Mouse (Mus musculus): ENCODE results near the gene Rab8b. TPM values are rescaled to one million over a fixed set of nuclear protein-coding genes. Genes with fewer than 3 reads are reported as not detected.

The Rab8b gene
- polyA plus RNA-seq, 1 experiment = 27.6 TPM

GRCm38 (mm10) chr9:66887960-66888610 lies 31.4 kb downstream of the Rab8b start:
- TF ChIP-seq POLR2A (IDR thresholded peaks at IDR 0.05; ENCODE audit: control insufficient read depth, extremely low read depth, insufficient read depth, low read length, poor library complexity) = no peak
- TF ChIP-seq CTCF (IDR thresholded peaks at IDR 0.05; ENCODE audit: borderline replicate concordance, control insufficient read depth, extremely low read depth, insufficient read depth, low read length, poor library complexity) = no peak
- Histone ChIP-seq H3K4me1 (replicated peaks; ENCODE audit: control insufficient read depth, insufficient read depth, low read length) (peaks cover 6% of the 10 kb centered on the region), H3K27ac (ENCODE audit: control insufficient read depth, insufficient read depth, low read length) (peak overlapping the region; percentile 87), H3K36me3 (ENCODE audit: control insufficient read depth, insufficient read depth, low read length) (no peaks in the 10 kb centered on the region), H3K27me3 (ENCODE audit: control insufficient read depth, insufficient read depth, low read length) (no peaks in the 10 kb centered on the region), H3K4me3 (ENCODE audit: control insufficient read depth, insufficient read depth, low read length) (no peak overlapping the region)
- DNase-seq = no peak
- WGBS = 12% methylated on average over 6 of the region's 6 CpGs

GRCm38 (mm10) chr9:66887301-66887902 lies 32.1 kb downstream of the Rab8b start:
- no peak for TF ChIP-seq POLR2A (IDR thresholded peaks at IDR 0.05; ENCODE audit: control insufficient read depth, extremely low read depth, insufficient read depth, low read length, poor library complexity)
- TF ChIP-seq CTCF (IDR thresholded peaks at IDR 0.05; ENCODE audit: borderline replicate concordance, control insufficient read depth, extremely low read depth, insufficient read depth, low read length, poor library complexity) = no peak
- no peaks in the 10 kb centered on the region for H3K36me3 ChIP-seq (ENCODE audit: control insufficient read depth, insufficient read depth, low read length)

GRCm38 (mm10) chr9:66886818-66887217 lies 32.7 kb downstream of the Rab8b start:
- WGBS = 93% methylated on average over 6 of the region's 6 CpGs
- H3K4me1 ChIP-seq (replicated peaks; ENCODE audit: control insufficient read depth, insufficient read depth, low read length) = peaks cover 12% of the 10 kb centered on the region
- DNase-seq = no peak
- no peaks in the 10 kb centered on the region for H3K27me3 ChIP-seq (ENCODE audit: control insufficient read depth, insufficient read depth, low read length)
- TF ChIP-seq POLR2A (IDR thresholded peaks at IDR 0.05; ENCODE audit: control insufficient read depth, extremely low read depth, insufficient read depth, low read length, poor library complexity) (no peak), CTCF (IDR thresholded peaks at IDR 0.05; ENCODE audit: borderline replicate concordance, control insufficient read depth, extremely low read depth, insufficient read depth, low read length, poor library complexity) (no peak)
- no peak overlapping the region for H3K4me3 ChIP-seq (ENCODE audit: control insufficient read depth, insufficient read depth, low read length)
- no peak overlapping the region for H3K27ac ChIP-seq (ENCODE audit: control insufficient read depth, insufficient read depth, low read length)
- no peaks in the 10 kb centered on the region for H3K36me3 ChIP-seq (ENCODE audit: control insufficient read depth, insufficient read depth, low read length)

More at GRCm38 (mm10) chr9:66887301-66887902, 32.1 kb downstream of the Rab8b start:
- no peak overlapping the region for H3K4me3 ChIP-seq (ENCODE audit: control insufficient read depth, insufficient read depth, low read length)
- DNase-seq = no peak
- 88% methylated on average over 8 of the region's 8 CpGs for WGBS
- peaks cover 9% of the 10 kb centered on the region for H3K4me1 ChIP-seq (replicated peaks; ENCODE audit: control insufficient read depth, insufficient read depth, low read length)
- no peak overlapping the region for H3K27ac ChIP-seq (ENCODE audit: control insufficient read depth, insufficient read depth, low read length)
- H3K27me3 ChIP-seq (ENCODE audit: control insufficient read depth, insufficient read depth, low read length) = no peaks in the 10 kb centered on the region

- Histone ChIP-seq H3K36me3 (ENCODE audit: control insufficient read depth, insufficient read depth, low read length) (no peaks in the 10 kb centered on the region), H3K4me1 (replicated peaks; ENCODE audit: control insufficient read depth, insufficient read depth, low read length) (peaks cover 12% of the 10 kb centered on the region), H3K27ac (ENCODE audit: control insufficient read depth, insufficient read depth, low read length) (no peak overlapping the region), H3K4me3 (ENCODE audit: control insufficient read depth, insufficient read depth, low read length) (no peak overlapping the region), H3K27me3 (ENCODE audit: control insufficient read depth, insufficient read depth, low read length) (no peaks in the 10 kb centered on the region)
- TF ChIP-seq POLR2A (IDR thresholded peaks at IDR 0.05; ENCODE audit: control insufficient read depth, extremely low read depth, insufficient read depth, low read length, poor library complexity) = no peak
- TF ChIP-seq CTCF (IDR thresholded peaks at IDR 0.05; ENCODE audit: borderline replicate concordance, control insufficient read depth, extremely low read depth, insufficient read depth, low read length, poor library complexity) = no peak
- 75% methylated on average over 3 of the region's 3 CpGs for WGBS
- no peak for DNase-seq
Observed at GRCm38 (mm10) chr9:66886366-66886765, 33.1 kb downstream of the Rab8b start.

- TF ChIP-seq POLR2A (IDR thresholded peaks at IDR 0.05; ENCODE audit: control insufficient read depth, extremely low read depth, insufficient read depth, low read length, poor library complexity) = no peak
- Histone ChIP-seq H3K4me1 (replicated peaks; ENCODE audit: control insufficient read depth, insufficient read depth, low read length) (peaks cover 12% of the 10 kb centered on the region), H3K36me3 (ENCODE audit: control insufficient read depth, insufficient read depth, low read length) (no peaks in the 10 kb centered on the region)
Observed at GRCm38 (mm10) chr9:66884609-66885008, 34.9 kb downstream of the Rab8b start.

GRCm38 (mm10) chr9:66883500-66883899 lies 36.0 kb downstream of the Rab8b start:
- Histone ChIP-seq H3K4me3 (ENCODE audit: control insufficient read depth, insufficient read depth, low read length) (no peak overlapping the region), H3K36me3 (ENCODE audit: control insufficient read depth, insufficient read depth, low read length) (no peaks in the 10 kb centered on the region), H3K27me3 (ENCODE audit: control insufficient read depth, insufficient read depth, low read length) (no peaks in the 10 kb centered on the region), H3K4me1 (replicated peaks; ENCODE audit: control insufficient read depth, insufficient read depth, low read length) (peaks cover 12% of the 10 kb centered on the region), H3K27ac (ENCODE audit: control insufficient read depth, insufficient read depth, low read length) (no peak overlapping the region)
- 47% methylated on average over 5 of the region's 5 CpGs for WGBS
- DNase-seq = peak; percentile 15
- TF ChIP-seq CTCF (IDR thresholded peaks at IDR 0.05; ENCODE audit: borderline replicate concordance, control insufficient read depth, extremely low read depth, insufficient read depth, low read length, poor library complexity) (no peak), POLR2A (IDR thresholded peaks at IDR 0.05; ENCODE audit: control insufficient read depth, extremely low read depth, insufficient read depth, low read length, poor library complexity) (no peak)

More at GRCm38 (mm10) chr9:66884609-66885008, 34.9 kb downstream of the Rab8b start:
- Histone ChIP-seq H3K4me3 (ENCODE audit: control insufficient read depth, insufficient read depth, low read length) (no peak overlapping the region), H3K27ac (ENCODE audit: control insufficient read depth, insufficient read depth, low read length) (no peak overlapping the region), H3K27me3 (ENCODE audit: control insufficient read depth, insufficient read depth, low read length) (no peaks in the 10 kb centered on the region)
- DNase-seq = no peak
- WGBS = 98% methylated on average over 2 of the region's 2 CpGs

Data from thymus, adult 2 months (tissue).